Mouse (Mus musculus) spleen, adult 2 months (tissue): ENCODE data around the gene Rabep2. TPM values are rescaled to one million over a fixed set of nuclear protein-coding genes. Genes with fewer than 3 reads are reported as not detected.

Experiments used
- DNase-seq, 2 experiments: peaks; one replicate each; pipeline versions ENCODE4 v3.0.0 to v3.0.0-alpha.2; 2012 to 2021; ENCODE audit warnings: low spot score in 2 of 2, low read depth in 1 of 2
- H3K27ac ChIP-seq: fragments of 200-500 bp; 2 replicates; pipeline ENCODE4 v1.5.1; 2012; ENCODE audit warnings: low read length, inconsistent platforms; ENCODE audit not compliant: insufficient read depth
- H3K27me3 ChIP-seq: fragments of 200-500 bp; 2 replicates; pipeline ENCODE4 v1.6.1; 2012; ENCODE audit warnings: mild to moderate bottlenecking, moderate library complexity, low read length, inconsistent platforms; ENCODE audit not compliant: control insufficient read depth, insufficient read depth
- H3K36me3 ChIP-seq: fragments of 200-500 bp; 2 replicates; pipeline ENCODE4 v1.6.1; 2012; ENCODE audit warnings: mild to moderate bottlenecking, low read length, inconsistent platforms; ENCODE audit not compliant: control insufficient read depth, insufficient read depth
- H3K4me1 ChIP-seq: fragments of 200-500 bp; 2 replicates; pipeline ENCODE4 v1.6.1; 2011; ENCODE audit warnings: inconsistent platforms; ENCODE audit not compliant: control insufficient read depth, insufficient read depth, insufficient read length
- H3K4me3 ChIP-seq: fragments of 200-500 bp; 2 replicates; pipeline ENCODE4 v1.5.1; 2011; ENCODE audit warnings: mild to moderate bottlenecking, inconsistent platforms; ENCODE audit not compliant: insufficient read depth, insufficient read length; ENCODE audit errors: extremely low read depth
- CTCF ChIP-seq: fragments of 200-500 bp; IDR thresholded peaks from 2 replicates; pipeline ENCODE4 v1.5.1; 2011; ENCODE audit warnings: mild to moderate bottlenecking, inconsistent platforms; ENCODE audit not compliant: insufficient read depth, insufficient read length, insufficient replicate concordance; ENCODE audit errors: extremely low read depth
- POLR2A ChIP-seq: fragments of 200-500 bp; IDR thresholded peaks from 2 replicates; pipeline ENCODE4 v1.6.1; 2011; ENCODE audit warnings: low read depth, low read length, inconsistent platforms
- WGBS: fragments of 180-500 bp; shearing (Covaris S2); methylation state at CpG from one replicate; pipeline ENCODE4 v1.1.7; 2018; 5-methylcytosine and 5-hydroxymethylcytosine counted together
- polyA plus RNA-seq: library from polyadenylated mRNA; depleted of rRNA; stranded (reverse); fragments of >200 nt; gene quantifications from 2 replicates; pipeline ENCODE4 v1.2.3, GENCODE M21; 2012

The Rabep2 gene
- polyA plus RNA-seq, 1 experiment, result 60.3 TPM

GRCm38 (mm10) chr7:126455242-126455641, 26.7 kb downstream of the Rabep2 start:
- no peak overlapping the region for H3K27ac ChIP-seq
- TF ChIP-seq POLR2A (no peak), CTCF (no peak)
- no peaks in the 10 kb centered on the region for H3K36me3 ChIP-seq
- no peaks in the 10 kb centered on the region for H3K27me3 ChIP-seq
- no peak for DNase-seq
- 74% methylated on average over 2 of the region's 2 CpGs for WGBS
- no peaks in the 10 kb centered on the region for H3K4me1 ChIP-seq
- H3K4me3 ChIP-seq, result no peak overlapping the region

GRCm38 (mm10) chr7:126456382-126457266, 28.1 kb downstream of the Rabep2 start:
- Histone ChIP-seq H3K36me3 (no peaks in the 10 kb centered on the region), H3K27me3 (no peaks in the 10 kb centered on the region), H3K4me1 (no peaks in the 10 kb centered on the region), H3K4me3 (no peak overlapping the region), H3K27ac (no peak overlapping the region)
- WGBS, result 68% methylated on average over 17 of the region's 17 CpGs
- DNase-seq, result no peak
- TF ChIP-seq CTCF (no peak), POLR2A (no peak)

- no peaks in the 10 kb centered on the region for H3K4me1 ChIP-seq
- no peak for DNase-seq
- no peak overlapping the region for H3K27ac ChIP-seq
- TF ChIP-seq CTCF (no peak), POLR2A (no peak)
- H3K4me3 ChIP-seq, result no peak overlapping the region
- no peaks in the 10 kb centered on the region for H3K36me3 ChIP-seq
- H3K27me3 ChIP-seq, result no peaks in the 10 kb centered on the region
- 87% methylated on average over 5 of the region's 5 CpGs for WGBS
Observed at GRCm38 (mm10) chr7:126458225-126458624, 29.7 kb downstream of the Rabep2 start.

- Histone ChIP-seq H3K27me3 (no peaks in the 10 kb centered on the region), H3K4me3 (no peak overlapping the region), H3K4me1 (no peaks in the 10 kb centered on the region), H3K36me3 (no peaks in the 10 kb centered on the region), H3K27ac (no peak overlapping the region)
- 91% methylated on average over 11 of the region's 11 CpGs for WGBS
- TF ChIP-seq CTCF (no peak), POLR2A (no peak)
- DNase-seq, result no peak
Observed at GRCm38 (mm10) chr7:126458844-126459618, 30.5 kb downstream of the Rabep2 start.

GRCm38 (mm10) chr7:126460623-126461399, 32.3 kb downstream of the Rabep2 start:
- TF ChIP-seq CTCF (no peak), POLR2A (no peak)
- H3K36me3 ChIP-seq, result no peaks in the 10 kb centered on the region
- WGBS, result 46% methylated on average over 10 of the region's 10 CpGs

GRCm38 (mm10) chr7:126461626-126462025, 33.1 kb downstream of the Rabep2 start:
- peaks cover 1% of the 10 kb centered on the region for H3K36me3 ChIP-seq
- 94% methylated on average over 3 of the region's 3 CpGs for WGBS
- no peak overlapping the region for H3K4me3 ChIP-seq
- H3K27ac ChIP-seq, result no peak overlapping the region
- H3K4me1 ChIP-seq, result no peaks in the 10 kb centered on the region; the same call in 1 of the 2 replicates
- DNase-seq, result no peak
- no peaks in the 10 kb centered on the region for H3K27me3 ChIP-seq
- TF ChIP-seq CTCF (no peak), POLR2A (no peak)

More at GRCm38 (mm10) chr7:126460623-126461399, 32.3 kb downstream of the Rabep2 start:
- Histone ChIP-seq H3K4me3 (no peak overlapping the region), H3K4me1 (no peaks in the 10 kb centered on the region; the same call in 1 of the 2 replicates), H3K27ac (no peak overlapping the region), H3K27me3 (no peaks in the 10 kb centered on the region)
- DNase-seq, result no peak
